Mouse (Mus musculus) retina, postnatal 7 days (tissue): ENCODE data around the gene Gm20425.

ENCODE experiments used
- DNase-seq: peaks from one replicate; pipeline ENCODE4 v3.0.0-alpha.2; 2012; ENCODE audit warnings: low read depth, low spot score

Gm20425 gene

DNA sequence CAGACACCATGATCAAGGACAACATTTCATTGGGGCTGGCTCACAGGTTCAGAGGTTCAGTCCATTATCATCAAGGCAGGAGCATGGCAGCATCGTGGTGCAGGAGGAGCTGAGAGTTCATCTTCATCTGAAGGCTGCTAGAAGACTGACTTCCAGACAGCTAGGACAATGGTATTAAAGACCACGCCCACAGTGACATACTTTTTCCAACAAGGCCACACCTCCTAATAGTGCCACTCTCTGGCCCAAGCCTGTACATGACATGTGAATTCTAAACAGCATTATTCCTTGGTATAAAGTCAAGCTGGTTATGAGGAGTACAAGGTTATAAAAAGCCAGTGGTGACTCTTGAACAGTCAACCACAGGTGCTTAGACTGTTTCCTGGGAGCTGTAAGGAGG, 75.5 kb downstream of the Gm20425 start:
- DNase-seq, result no peak

DNA sequence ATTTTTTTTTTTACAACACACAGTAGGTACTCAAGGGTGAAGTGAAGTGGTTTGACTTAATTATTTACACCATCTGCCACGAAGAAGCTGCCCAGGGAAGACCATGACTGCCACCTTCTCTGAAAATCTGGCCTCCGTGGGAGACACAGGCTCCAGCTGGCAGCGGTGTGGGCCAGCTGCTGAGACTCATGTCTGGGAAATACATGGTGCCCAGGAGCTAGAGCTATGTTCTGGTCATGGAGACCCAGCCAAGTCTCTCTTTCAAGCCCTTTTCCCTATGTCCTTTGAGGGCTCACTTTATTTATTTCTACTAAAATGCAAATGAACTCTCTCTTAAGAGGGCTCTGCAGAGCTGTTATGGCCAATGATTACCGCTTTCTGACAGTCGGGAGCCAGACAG, 76.8 kb downstream of the Gm20425 start:
- DNase-seq, result no peak

DNA sequence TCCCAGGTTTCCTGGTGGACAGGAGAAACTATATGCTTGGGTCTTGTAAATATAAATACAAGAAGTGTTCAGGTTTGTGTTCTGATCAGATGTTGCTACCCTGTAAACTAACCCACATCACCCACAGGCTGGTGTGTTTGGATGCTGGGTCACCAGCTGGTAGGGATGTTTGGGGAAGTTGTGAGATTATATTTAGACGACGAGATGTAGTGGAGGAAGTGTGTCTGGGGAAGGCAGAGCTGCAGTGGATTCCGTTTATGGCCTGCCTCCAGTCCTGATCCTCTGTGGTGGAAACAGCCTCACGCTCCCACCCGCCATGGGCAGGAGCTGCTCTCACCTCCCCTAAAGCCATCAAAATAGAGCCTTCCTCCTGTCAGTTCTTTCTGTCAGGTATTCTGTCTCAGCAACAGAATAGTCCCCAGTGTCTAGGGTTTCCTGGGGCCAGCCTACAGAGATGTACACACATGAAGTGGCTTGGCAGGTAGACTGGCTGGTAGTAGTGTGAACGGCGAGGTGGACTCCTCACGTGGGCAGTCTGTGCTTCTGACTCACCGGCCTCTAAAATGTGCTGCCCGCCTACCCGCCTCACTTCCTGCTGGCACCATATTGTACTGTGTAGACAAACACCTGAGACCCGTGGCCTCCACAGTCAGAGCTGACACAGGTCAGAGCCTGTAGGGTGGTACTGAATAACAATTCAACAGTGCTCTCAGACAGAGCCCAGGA, 80.9 kb downstream of the Gm20425 start:
- DNase-seq, result no peak

DNA sequence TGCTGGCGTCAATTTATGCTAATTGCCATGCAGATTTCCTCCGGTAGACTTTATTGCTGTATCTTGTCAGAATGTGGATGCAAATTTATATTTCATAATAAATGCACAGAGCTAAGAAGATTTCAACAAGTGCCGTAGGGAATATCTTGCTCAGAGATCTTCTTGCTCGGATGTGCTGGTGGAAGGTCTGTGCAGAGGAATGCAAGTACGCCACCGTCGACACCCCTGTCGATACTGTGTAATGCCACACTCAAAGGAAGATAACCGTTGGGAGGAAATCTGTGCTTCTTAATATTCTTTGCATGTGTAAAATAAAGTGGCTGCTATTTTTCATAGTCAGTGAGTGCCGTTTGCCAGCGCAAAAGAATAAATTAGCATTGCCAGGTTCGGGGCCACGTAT, 83.0 kb downstream of the Gm20425 start:
- no peak for DNase-seq

DNA sequence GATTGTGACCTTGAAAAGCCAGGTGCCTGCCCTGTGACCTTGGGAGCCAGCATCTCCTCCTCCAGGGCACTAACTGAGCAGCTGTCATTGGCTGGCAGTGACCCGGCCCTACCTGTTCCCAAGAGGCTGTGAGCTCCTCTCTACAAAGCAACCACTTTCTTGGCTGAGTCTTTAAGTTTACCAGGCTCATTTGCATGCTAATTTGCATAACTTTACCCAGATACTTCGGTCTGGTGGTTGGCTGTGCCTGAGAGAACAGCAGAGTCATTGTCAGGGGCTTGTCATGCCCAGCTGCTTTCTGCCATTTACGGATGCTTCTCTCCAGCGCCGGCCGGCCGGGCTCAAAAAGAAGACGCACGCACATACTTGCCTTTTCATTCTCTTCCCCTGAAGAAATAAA, 83.4 kb downstream of the Gm20425 start:
- DNase-seq, result no peak

DNA sequence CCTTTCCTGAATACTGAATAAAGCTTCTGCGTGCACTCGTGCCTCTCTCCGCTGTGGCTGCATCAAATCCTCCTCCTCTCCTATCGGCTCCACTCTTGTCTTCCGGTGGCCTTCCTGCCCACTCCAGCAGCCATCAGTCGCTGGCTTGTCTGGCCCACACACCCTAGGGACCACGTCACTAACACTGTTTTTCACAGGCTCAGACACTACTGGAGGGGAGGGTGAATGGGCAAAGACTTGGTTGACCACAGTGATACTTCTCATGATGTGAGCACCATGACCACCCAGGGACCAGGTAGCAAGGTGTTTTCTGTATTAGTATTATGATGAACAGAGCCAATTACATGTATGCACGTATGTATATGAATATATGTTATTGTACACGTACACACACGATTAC, 83.8 kb downstream of the Gm20425 start:
- DNase-seq, result no peak

DNA sequence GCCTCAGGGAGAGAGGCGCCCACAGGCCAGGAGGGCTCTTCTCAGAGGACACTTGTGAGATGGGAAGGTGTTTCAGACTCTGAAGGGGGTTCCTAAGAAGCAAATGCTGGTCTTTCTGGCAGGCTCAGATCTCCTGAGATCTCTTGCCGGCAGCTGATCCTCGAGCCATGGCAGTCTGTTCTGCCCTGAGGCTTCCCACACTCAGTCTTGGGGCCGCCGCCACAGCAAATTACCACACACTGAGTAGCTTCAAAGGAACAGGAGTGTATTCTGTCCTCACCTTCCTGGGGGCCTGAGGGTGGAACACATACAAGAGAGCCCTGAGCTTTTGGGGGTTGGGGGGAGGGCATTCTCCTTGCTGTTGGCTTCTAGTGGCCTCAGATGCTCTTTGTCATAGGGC, 84.8 kb downstream of the Gm20425 start:
- DNase-seq, result no peak

DNA sequence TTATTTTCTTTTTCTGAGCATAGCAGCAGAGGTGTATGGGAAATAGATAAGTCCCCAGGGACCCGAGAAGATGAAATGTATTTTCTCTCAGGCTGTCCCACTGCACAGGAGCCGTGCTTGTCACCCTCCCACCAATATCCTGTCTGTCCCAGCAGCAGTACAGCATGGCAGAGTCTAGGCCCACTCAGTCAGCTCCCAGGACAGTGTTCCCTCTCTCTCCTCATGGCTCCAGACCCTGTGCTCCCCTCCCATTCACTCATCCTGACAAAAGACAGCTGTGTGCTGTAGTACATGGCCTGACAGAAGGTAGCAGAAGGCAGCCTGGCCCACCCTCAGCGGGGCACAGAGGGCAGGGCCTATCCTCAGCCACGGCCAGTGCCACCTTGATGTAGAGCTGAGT, 86.2 kb downstream of the Gm20425 start:
- DNase-seq, result no peak

DNA sequence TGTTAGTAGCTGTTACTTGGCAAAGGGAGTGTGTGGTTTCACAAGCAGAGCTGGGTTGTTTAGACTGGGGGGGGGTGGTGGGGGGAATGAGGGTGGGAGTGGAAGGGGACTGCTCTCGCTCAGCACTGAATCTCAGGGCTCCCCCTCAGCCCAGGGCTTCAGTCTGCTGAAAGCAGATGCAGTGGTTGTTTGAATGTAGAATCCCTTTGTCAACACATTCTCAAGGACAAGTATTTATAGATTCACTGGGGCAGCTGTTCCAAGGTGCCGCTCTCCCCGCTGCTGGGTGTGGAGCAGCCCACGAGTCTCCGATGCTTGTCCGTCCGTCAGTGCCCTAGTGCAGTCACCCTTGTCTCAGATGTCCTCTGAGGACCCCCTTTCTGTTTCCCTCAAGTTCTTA, 88.8 kb downstream of the Gm20425 start:
- DNase-seq, result no peak

DNA sequence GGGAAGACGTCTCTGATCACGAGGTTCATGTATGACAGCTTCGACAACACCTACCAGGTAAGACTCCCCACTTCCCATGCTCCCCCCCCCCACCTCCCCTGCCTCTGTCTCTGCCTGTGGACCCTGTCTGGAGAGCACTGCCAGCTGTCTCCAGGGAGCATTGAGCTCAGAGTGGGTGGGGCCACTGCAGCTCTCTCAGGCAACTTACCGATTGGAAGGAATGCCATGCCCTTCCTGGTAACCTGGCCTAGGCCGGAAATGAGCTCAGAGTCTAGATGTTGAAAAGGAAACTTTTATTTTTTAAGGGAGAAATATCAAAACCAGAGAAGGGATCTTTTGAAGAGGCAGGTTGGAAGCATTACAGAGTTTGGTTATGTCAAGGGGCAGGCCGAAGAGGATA, 89.7 kb downstream of the Gm20425 start:
- DNase-seq, result no peak
